In genomic region chr7:28068661-28069060, GRCm38 (mm10) we compare ENCODE assay signal across 25 mouse cellular contexts. TPM values are rescaled to one million over a fixed set of nuclear protein-coding genes. Genes with fewer than 3 reads are reported as not detected.
DNase-seq lines count a peak whose midpoint lies in the region; ATAC-seq lines count a peak whose summit lies in the region.
"Had no signal": no experiment of that assay in that cellular context is flagged by ENCODE, and none has a peak within 500 bp of the region (broad histone marks: within the 10 kb centered on the region; RNA-seq: fewer than 3 reads in every experiment).

No protein-coding gene starts in this region.

- H3K4me3 ChIP-seq in limb, embryonic 11.5 days (ENCODE audit: low read depth, low read length) = no peak overlapping the region
- no peak overlapping the region for H3K4me3 ChIP-seq in limb, embryonic 10.5 days
- H3K4me3 ChIP-seq: embryonic facial prominence, embryonic 12.5 days; embryonic facial prominence, embryonic 15.5 days; heart, adult 2 months; heart, embryonic 10.5 days; heart, embryonic 13.5 days; hindbrain, embryonic 10.5 days; hindbrain, embryonic 13.5 days; intestine, embryonic 15.5 days had no signal

- no peak overlapping the region for H3K4me2 ChIP-seq in limb, embryonic 11.5 days (ENCODE audit: low read depth, severe bottlenecking)
- H3K4me2 ChIP-seq: embryonic facial prominence, embryonic 12.5 days; embryonic facial prominence, embryonic 15.5 days; heart, embryonic 13.5 days; hindbrain, embryonic 13.5 days; intestine, embryonic 15.5 days had no signal

- peak; percentile 8 for DNase-seq in embryo, embryonic 11 days
- DNase-seq in embryo, embryonic 9.5 days (ENCODE audit: extremely low spot score) = no peak
- DNase-seq in limb, embryonic 11.5 days (ENCODE audit: low spot score) = peak; percentile 35
- DNase-seq in limb, embryonic 10.5 days (ENCODE audit: low spot score) = no peak
- peak; percentile 9 for DNase-seq in testis, postnatal 10 days (ENCODE audit: low spot score)
- DNase-seq in testis, postnatal 14 days (ENCODE audit: low spot score) = no peak
- DNase-seq: adrenal gland, postnatal 10 days; adrenal gland, postnatal 36 days; cerebellum, adult 18-20 months; cerebellum, adult 9-10 months; cerebellum, postnatal 14 days; forebrain, postnatal 0 days; gastrocnemius, postnatal 25 days; heart, adult 2 months; heart, postnatal 36 days had no signal

- H3K9ac ChIP-seq in limb, embryonic 11.5 days (ENCODE audit: low read length) = no peak overlapping the region
- H3K9ac ChIP-seq: embryonic facial prominence, embryonic 12.5 days; embryonic facial prominence, embryonic 15.5 days; forebrain, postnatal 0 days; heart, embryonic 13.5 days; hindbrain, embryonic 13.5 days; intestine, embryonic 15.5 days had no signal

- no peaks in the 10 kb centered on the region for H3K9me3 ChIP-seq in limb, embryonic 11.5 days (ENCODE audit: control insufficient read depth, low read length)
- no peaks in the 10 kb centered on the region for H3K9me3 ChIP-seq in limb, embryonic 10.5 days (replicated peaks)
- H3K9me3 ChIP-seq: embryonic facial prominence, embryonic 12.5 days; embryonic facial prominence, embryonic 15.5 days; heart, embryonic 10.5 days; heart, embryonic 13.5 days; hindbrain, embryonic 10.5 days; hindbrain, embryonic 13.5 days; intestine, embryonic 15.5 days had no signal

- H3K4me1 ChIP-seq in limb, embryonic 11.5 days (ENCODE audit: control insufficient read depth, insufficient read depth, low read length) = no peaks in the 10 kb centered on the region; the same call in 1 of the 2 replicates
- H3K4me1 ChIP-seq in limb, embryonic 10.5 days = peaks cover 6% of the 10 kb centered on the region
- H3K4me1 ChIP-seq: embryonic facial prominence, embryonic 15.5 days; heart, embryonic 10.5 days; heart, embryonic 13.5 days; hindbrain, embryonic 10.5 days; hindbrain, embryonic 13.5 days had no signal

- H3K27ac ChIP-seq in limb, embryonic 11.5 days (replicated peaks; ENCODE audit: low read depth, low read length) = no peak overlapping the region
- H3K27ac ChIP-seq in limb, embryonic 10.5 days = no peak overlapping the region
- H3K27ac ChIP-seq: embryonic facial prominence, embryonic 12.5 days; embryonic facial prominence, embryonic 15.5 days; heart, adult 2 months; heart, embryonic 10.5 days; heart, embryonic 13.5 days; hindbrain, embryonic 10.5 days; hindbrain, embryonic 13.5 days; intestine, embryonic 15.5 days had no signal

- H3K36me3 ChIP-seq in limb, embryonic 11.5 days (ENCODE audit: control insufficient read depth, insufficient read depth, low read length) = no peaks in the 10 kb centered on the region
- no peaks in the 10 kb centered on the region for H3K36me3 ChIP-seq in limb, embryonic 10.5 days
- H3K36me3 ChIP-seq: embryonic facial prominence, embryonic 12.5 days; embryonic facial prominence, embryonic 15.5 days; heart, embryonic 10.5 days; heart, embryonic 13.5 days; hindbrain, embryonic 10.5 days; hindbrain, embryonic 13.5 days; intestine, embryonic 15.5 days had no signal

- no peaks in the 10 kb centered on the region for H3K27me3 ChIP-seq in limb, embryonic 11.5 days (ENCODE audit: control insufficient read depth, insufficient read depth, low read length)
- H3K27me3 ChIP-seq in limb, embryonic 10.5 days (ENCODE audit: low read depth, poor library complexity, severe bottlenecking) = no peaks in the 10 kb centered on the region
- H3K27me3 ChIP-seq: embryonic facial prominence, embryonic 15.5 days; heart, embryonic 13.5 days; intestine, embryonic 15.5 days had no signal

- 47% methylated on average over 3 of the region's 3 CpGs for WGBS in limb, embryonic 11.5 days
- WGBS in limb, embryonic 10.5 days = 61% methylated on average over 3 of the region's 3 CpGs

- ATAC-seq in limb, embryonic 11.5 days (ENCODE audit: insufficient number of reproducible peaks, low FRiP score, low TSS enrichment, low read depth) = no peak
- ATAC-seq: forebrain, embryonic 14.5 days; forebrain, postnatal 0 days; hindbrain, embryonic 16.5 days; Patski had no signal

RNA-seq across cellular contexts. Expression of gene Fcgbp, which starts 2.4 kb away (rescaled TPM):
- polyA plus RNA-seq in limb, embryonic 11.5 days (2014; fragmentation: Nextera tagmentation; extraction: Ambion mirVana) = 0.40 and 0.41 TPM in 2 replicates
- 0.31 and 0.36 TPM in 2 replicates for polyA plus RNA-seq in limb, embryonic 10.5 days (2016; fragmentation: Nextera tagmentation; extraction: Ambion mirVana)

RNA-seq across cellular contexts. Expression of gene Psmc4, which starts 18.8 kb away (rescaled TPM):
- polyA plus RNA-seq in limb, embryonic 11.5 days (2014; fragmentation: Nextera tagmentation; extraction: Ambion mirVana) = 411 and 438 TPM in 2 replicates
- polyA plus RNA-seq in limb, embryonic 10.5 days (2016; fragmentation: Nextera tagmentation; extraction: Ambion mirVana) = 438 and 454 TPM in 2 replicates

RNA-seq across cellular contexts. Expression of gene Zfp850, which starts 54.7 kb away (rescaled TPM):
- 8.6 and 9.2 TPM in 2 replicates for polyA plus RNA-seq in limb, embryonic 11.5 days (2014; fragmentation: Nextera tagmentation; extraction: Ambion mirVana)
- 8.1 and 8.6 TPM in 2 replicates for polyA plus RNA-seq in limb, embryonic 10.5 days (2016; fragmentation: Nextera tagmentation; extraction: Ambion mirVana)

Comparison
In these comparisons a context has a peak if more than half of its experiments do, and no peak if none do; other contexts are left out.
1. DNase-seq: peak in embryo, embryonic 11 days (single experiment), limb, embryonic 11.5 days (single experiment) and testis, postnatal 10 days (single experiment); none in embryo, embryonic 9.5 days (single experiment), limb, embryonic 10.5 days (single experiment) and testis, postnatal 14 days (single experiment).